13 mouse cellular contexts compared by ENCODE assay signal in the genomic region with DNA sequence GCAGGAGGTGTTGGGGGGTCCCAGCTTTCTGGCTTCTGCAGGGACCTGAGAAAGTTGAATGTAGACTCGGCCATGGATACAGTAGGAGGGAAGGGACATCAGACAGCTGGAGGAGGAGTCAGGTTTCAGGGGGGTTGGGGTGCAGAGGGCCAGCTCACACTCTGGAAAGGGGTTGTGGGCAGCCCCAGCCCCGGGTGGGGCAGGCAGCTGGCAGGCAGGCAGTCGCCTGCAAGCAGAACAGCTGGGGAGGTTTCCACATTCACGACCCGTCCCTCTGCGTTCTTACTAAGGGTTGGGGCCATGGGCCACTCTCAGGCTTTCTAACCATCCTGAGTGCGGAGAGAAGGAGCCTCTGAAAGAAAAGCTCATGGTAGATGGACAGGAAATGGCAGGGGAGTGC. TPM values are rescaled to one million over a fixed set of nuclear protein-coding genes. Genes with fewer than 3 reads are reported as not detected.
DNase-seq lines count a peak whose midpoint lies in the region; ATAC-seq and TF ChIP-seq lines count a peak whose summit lies in the region.
"Had no signal": no experiment of that assay in that cellular context is flagged by ENCODE, and none has a peak within 500 bp of the region (broad histone marks: within the 10 kb centered on the region; RNA-seq: fewer than 3 reads in every experiment).

No protein-coding gene starts in this region.

- H3K9me3 ChIP-seq in heart, embryonic 10.5 days, result no peaks in the 10 kb centered on the region
- H3K9me3 ChIP-seq in lung, embryonic 15.5 days, result no peaks in the 10 kb centered on the region
- H3K9me3 ChIP-seq in hindbrain, embryonic 14.5 days (ENCODE audit: control insufficient read depth, low read length), result no peaks in the 10 kb centered on the region
- H3K9me3 ChIP-seq: liver, embryonic 15.5 days had no signal

- H3K4me1 ChIP-seq in heart, embryonic 10.5 days, result peaks cover 91% of the 10 kb centered on the region
- peaks cover 74% of the 10 kb centered on the region for H3K4me1 ChIP-seq in lung, embryonic 15.5 days
- H3K4me1 ChIP-seq in hindbrain, embryonic 14.5 days (replicated peaks; ENCODE audit: control insufficient read depth, insufficient read depth, low read length), result peaks cover 51% of the 10 kb centered on the region
- peaks cover 11% of the 10 kb centered on the region; the same call in 1 of the 2 replicates for H3K4me1 ChIP-seq in small intestine, adult 2 months (ENCODE audit: control insufficient read depth, insufficient read depth, insufficient read length, low read length)

- TF ChIP-seq CTCF in small intestine, adult 2 months (IDR thresholded peaks at IDR 0.05; ENCODE audit: extremely low read depth, insufficient read length, insufficient replicate concordance, low read depth, low read length), result no peak

- intact Hi-C loops in heart, postnatal 10 days (cut with DNase I), result no loop called here

- 69% methylated on average over 7 of the region's 7 CpGs for WGBS in heart, embryonic 10.5 days
- 31% methylated on average over 7 of the region's 7 CpGs for WGBS in lung, embryonic 15.5 days
- 76% methylated on average over 7 of the region's 7 CpGs for WGBS in hindbrain, embryonic 14.5 days
- 60% methylated on average over 7 of the region's 7 CpGs for WGBS in small intestine, adult 2 months

- no peak overlapping the region for H3K4me3 ChIP-seq in heart, embryonic 10.5 days
- H3K4me3 ChIP-seq in lung, embryonic 15.5 days, result no peak overlapping the region
- H3K4me3 ChIP-seq in hindbrain, embryonic 14.5 days (replicated peaks; ENCODE audit: low read length), result no peak overlapping the region
- H3K4me3 ChIP-seq in small intestine, adult 2 months (ENCODE audit: low read depth, low read length), result no peak overlapping the region
- H3K4me3 ChIP-seq: liver, embryonic 15.5 days had no signal

- H3K4me2 ChIP-seq in lung, embryonic 15.5 days, result no peak overlapping the region
- H3K4me2 ChIP-seq in hindbrain, embryonic 14.5 days (replicated peaks), result no peak overlapping the region
- H3K4me2 ChIP-seq: liver, embryonic 15.5 days had no signal

- ATAC-seq in lung, embryonic 15.5 days (ENCODE audit: borderline replicate concordance, extremely low read depth, low FRiP score, low TSS enrichment), result peak; percentile 6; the same call in 1 of the 2 replicates
- ATAC-seq in hindbrain, embryonic 14.5 days (ENCODE audit: low FRiP score), result no peak
- ATAC-seq: CD4-positive, CD25-positive, alpha-beta regulatory T cell, adult 4 months had no signal

- peak overlapping the region; percentile 84 for H3K27ac ChIP-seq in heart, embryonic 10.5 days
- peak overlapping the region; percentile 97 for H3K27ac ChIP-seq in lung, embryonic 15.5 days
- peak overlapping the region; percentile 75; the same call in 1 of the 2 replicates for H3K27ac ChIP-seq in hindbrain, embryonic 14.5 days
- H3K27ac ChIP-seq in small intestine, adult 2 months (ENCODE audit: insufficient read depth, low read depth, low read length), result peak overlapping the region; percentile 72; the same call in 1 of the 2 replicates
- H3K27ac ChIP-seq: liver, embryonic 15.5 days had no signal

- H3K36me3 ChIP-seq in heart, embryonic 10.5 days, result peaks cover 18% of the 10 kb centered on the region
- H3K36me3 ChIP-seq in lung, embryonic 15.5 days, result 0 out of 2 replicates have a peak, but pooled peaks cover 3% of the 10 kb centered on the region
- peaks cover 17% of the 10 kb centered on the region for H3K36me3 ChIP-seq in hindbrain, embryonic 14.5 days (replicated peaks; ENCODE audit: control insufficient read depth, insufficient read depth)
- peaks cover 6% of the 10 kb centered on the region for H3K36me3 ChIP-seq in small intestine, adult 2 months (ENCODE audit: control insufficient read depth, insufficient read depth, low read length)

- TF ChIP-seq POLR2A in small intestine, adult 2 months (IDR thresholded peaks at IDR 0.05; ENCODE audit: low read depth, low read length), result no peak

- H3K9ac ChIP-seq in lung, embryonic 15.5 days, result no peak overlapping the region
- no peak overlapping the region for H3K9ac ChIP-seq in hindbrain, embryonic 14.5 days
- H3K9ac ChIP-seq: liver, embryonic 15.5 days had no signal

- H3K27me3 ChIP-seq in heart, embryonic 10.5 days (ENCODE audit: insufficient read depth, poor library complexity, severe bottlenecking), result 0 out of 2 replicates have a peak, but pooled peaks cover 5% of the 10 kb centered on the region
- H3K27me3 ChIP-seq in lung, embryonic 15.5 days, result no peaks in the 10 kb centered on the region
- no peaks in the 10 kb centered on the region for H3K27me3 ChIP-seq in hindbrain, embryonic 14.5 days (ENCODE audit: control insufficient read depth, insufficient read depth, low read length)
- 0 out of 2 replicates have a peak, but pooled peaks cover 3% of the 10 kb centered on the region for H3K27me3 ChIP-seq in small intestine, adult 2 months (ENCODE audit: control insufficient read depth, insufficient read depth, low read length)

- no peak for DNase-seq in heart, embryonic 10.5 days (ENCODE audit: low spot score)
- DNase-seq in heart, postnatal 10 days, result no peak
- DNase-seq in lung, postnatal 14 days, result no peak
- DNase-seq in hindbrain, embryonic 14.5 days (ENCODE audit: low spot score), result no peak
- no peak for DNase-seq in frontal cortex, adult 2 months (ENCODE audit: extremely low spot score in 1 of 2, low spot score in 1 of 2)
- DNase-seq in frontal cortex, postnatal 36 days (ENCODE audit: low spot score in 2 of 2), result no peak
- DNase-seq: cerebellum, postnatal 36 days; heart, postnatal 4 days; layer of hippocampus, adult 9-11 months had no signal

RNA-seq across cellular contexts. Expression of a gene that starts 4.1 kb away (rescaled TPM):
- 5.3 and 6.4 TPM in 2 replicates for polyA plus RNA-seq in heart, embryonic 10.5 days (2016; fragmentation: Nextera tagmentation; extraction: Ambion mirVana)
- 10 to 100 TPM; 36.2 to 39.6 TPM for total RNA-seq in heart, postnatal 10 days (2021)
- polyA plus RNA-seq in lung, embryonic 15.5 days (2015; fragmentation: Nextera tagmentation; extraction: Ambion mirVana), result 23.0 and 27.9 TPM in 2 replicates
- polyA plus RNA-seq in hindbrain, embryonic 14.5 days (2014; fragmentation: Nextera tagmentation; extraction: Ambion mirVana), result 32.9 and 36.3 TPM in 2 replicates
- 19.3 and 21.9 TPM in 2 replicates for polyA plus RNA-seq in small intestine, adult 2 months (2012; rRNA removed)
- polyA plus RNA-seq in frontal cortex, adult 2 months (2012; rRNA removed), result 202 and 212 TPM in 2 replicates
- polyA plus RNA-seq: CD4-positive, CD25-positive, alpha-beta regulatory T cell, adult 4 months had no signal
